Mouse (Mus musculus) yolk sac, embryonic 10.5 days (tissue): ENCODE data around the gene Timp3.

Experiments
- DNase-seq: peaks from one replicate; pipeline ENCODE4 v3.0.0-alpha.2; 2017; ENCODE audit warnings: low spot score

Timp3 gene

GRCm38 (mm10) chr10:86328691-86329090, 28.5 kb downstream of the Timp3 start:
- no peak for DNase-seq

DNA sequence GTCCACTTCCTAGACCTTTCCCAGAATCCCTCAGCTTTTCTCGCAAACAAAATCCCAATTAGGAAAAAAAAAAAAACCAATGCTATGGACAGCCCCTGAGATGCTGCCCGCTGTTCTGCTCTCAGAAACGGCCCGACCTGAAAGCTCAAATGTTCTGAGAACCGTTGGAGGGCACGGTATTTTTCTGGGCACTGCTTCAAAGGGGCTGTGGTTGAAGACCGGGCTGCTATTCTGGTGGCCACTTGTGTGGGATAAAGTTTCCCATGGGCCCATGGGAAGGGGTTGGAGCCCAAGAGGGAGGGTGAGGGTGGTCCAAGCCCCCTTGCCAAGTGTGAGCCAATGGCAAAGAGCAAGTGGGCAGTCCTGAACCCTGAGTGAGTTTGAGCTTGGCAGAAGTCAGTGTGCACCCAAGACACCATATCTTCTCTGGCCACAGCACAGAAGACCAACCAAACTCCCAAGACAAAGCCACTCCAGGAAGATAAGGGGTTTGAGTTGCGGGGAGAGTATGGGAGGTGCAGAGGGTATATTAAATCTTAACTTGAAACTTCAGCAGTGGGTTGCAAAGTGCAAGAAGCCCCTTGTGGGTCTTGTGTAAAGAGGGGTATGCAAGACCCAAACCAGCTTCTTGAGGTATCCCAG, 29.2 kb downstream of the Timp3 start:
- DNase-seq, result no peak

DNA sequence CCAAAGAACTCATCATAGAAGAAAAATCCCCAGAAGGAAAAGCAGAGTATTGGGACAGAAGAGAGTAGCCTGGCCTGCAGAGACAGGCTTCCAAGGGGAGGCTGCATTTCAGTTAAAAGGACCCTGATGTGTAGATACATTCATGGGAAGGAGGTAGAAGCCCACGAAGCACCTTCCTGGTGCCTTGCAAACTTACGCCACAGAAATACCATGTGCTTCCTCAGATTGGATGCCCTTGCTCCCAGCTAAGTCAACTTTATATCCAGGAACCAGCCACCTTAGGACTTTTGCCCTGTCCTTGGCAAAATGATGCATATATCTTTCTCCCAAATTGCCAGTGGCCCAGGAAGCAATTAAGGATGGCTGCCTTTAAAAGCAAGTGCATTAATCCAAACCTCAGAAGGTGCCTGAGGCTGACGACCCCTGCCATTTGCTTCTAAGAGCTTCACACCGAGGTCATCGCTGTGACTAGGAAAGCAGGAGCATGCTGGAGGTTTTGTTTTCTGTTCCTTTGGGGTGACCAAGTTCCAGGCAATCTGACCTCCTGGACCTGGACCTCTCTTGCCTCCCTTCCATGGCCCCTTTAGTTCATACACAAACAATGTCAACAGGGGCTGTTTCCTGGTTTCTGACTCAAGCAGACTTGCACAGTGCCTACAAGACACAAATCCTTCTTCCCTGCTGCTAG, 31.0 kb downstream of the Timp3 start:
- DNase-seq, result peak; percentile 40

DNA sequence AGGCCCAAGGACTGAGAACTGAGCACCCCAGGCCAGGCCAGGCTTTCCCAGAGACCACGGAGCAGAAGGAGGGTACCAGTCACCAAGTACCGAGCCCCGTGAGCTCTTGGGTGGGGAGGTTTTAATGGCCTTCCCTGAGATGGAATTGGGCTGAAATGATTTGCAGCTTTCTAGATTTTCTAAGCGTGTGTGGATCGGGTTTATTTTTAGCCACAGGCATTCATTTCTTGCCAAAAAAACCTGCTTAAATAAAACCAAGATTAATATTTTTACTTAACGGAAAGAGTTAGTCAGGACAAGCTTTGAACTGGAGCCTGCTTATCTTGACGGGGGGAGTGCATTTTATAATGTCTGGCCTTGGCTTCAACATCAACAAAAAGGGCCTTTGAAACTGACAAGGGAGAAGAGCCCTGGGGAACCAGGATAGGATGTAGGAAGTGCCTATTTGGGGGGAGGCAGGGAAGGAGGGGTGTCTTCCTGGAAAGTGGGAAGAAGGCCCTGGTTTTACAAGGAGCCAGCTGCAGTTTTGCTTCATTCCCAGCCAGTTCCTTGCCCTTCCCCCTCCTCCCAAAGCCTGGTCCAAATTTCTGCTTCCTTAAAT, 31.6 kb downstream of the Timp3 start:
- no peak for DNase-seq

DNA sequence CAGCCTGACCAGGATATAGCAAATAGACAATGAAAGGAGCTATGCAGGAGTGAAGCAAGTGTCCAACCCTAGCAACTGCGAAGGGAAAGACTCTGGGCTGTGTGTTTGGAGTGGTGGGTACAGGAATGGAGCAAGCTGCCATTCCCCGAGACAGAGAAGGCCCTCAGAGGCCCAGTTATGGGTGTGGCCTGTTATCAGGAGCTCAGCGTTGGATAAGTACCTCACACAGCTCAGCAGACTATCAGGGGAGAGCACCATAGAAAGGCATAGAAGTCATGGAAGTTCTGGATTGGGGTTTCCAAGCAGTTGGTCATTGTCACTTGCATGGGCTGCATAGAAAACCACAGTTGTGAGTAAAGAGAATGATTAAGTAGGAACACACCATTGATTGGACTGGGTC, 32.8 kb downstream of the Timp3 start:
- no peak for DNase-seq

DNA sequence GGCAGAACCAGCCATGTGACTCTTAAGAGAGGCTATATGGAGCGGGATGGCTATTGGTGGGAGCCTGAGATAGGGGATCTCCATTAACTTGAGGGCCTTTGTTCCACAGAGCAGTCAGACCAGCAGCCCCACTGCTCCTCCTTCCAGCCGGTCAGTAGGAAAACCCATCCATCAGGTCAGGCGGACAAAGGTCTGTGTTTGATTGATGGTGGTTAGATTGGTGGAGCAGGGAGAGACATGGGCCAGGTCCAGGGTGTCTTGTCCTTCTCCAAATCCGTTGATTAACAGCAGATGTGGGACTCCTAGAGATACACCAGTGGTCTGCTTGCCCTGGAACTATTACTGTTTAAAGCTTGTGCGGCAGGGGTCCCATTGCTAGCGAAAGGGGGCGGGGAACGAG, 34.4 kb downstream of the Timp3 start:
- DNase-seq, result peak; percentile 57

GRCm38 (mm10) chr10:86336506-86336905, 36.3 kb downstream of the Timp3 start:
- DNase-seq, result no peak

- no peak for DNase-seq
These were observed 37.1 kb downstream of the Timp3 start for GRCm38 (mm10) chr10:86337239-86337638.

DNA sequence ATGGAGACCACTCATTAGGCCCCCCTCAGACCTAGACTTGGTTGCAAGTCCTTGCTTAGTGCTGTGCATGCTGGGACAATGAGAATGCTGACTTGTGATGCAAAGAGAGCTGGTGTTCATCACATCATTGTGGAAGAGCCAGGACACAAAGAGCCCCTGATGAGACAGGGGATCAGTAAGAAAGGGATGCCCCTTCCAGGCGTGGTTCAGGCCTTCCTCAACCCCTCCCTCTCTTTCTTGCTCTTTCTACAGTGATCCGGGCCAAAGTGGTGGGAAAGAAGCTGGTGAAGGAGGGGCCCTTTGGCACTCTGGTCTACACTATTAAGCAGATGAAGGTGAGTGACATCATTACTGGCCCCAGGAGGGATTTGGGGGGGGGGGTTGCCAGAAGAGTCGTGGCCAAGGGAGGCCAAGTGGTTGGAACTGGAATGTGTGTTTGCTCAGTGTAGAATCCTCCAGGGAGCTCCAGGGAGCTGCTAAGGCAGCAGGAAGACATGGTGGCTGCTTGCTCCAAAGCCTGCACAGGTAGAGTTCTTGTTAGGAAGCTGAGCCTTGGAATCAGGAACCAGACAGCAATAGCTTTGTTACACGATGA, 38.0 kb downstream of the Timp3 start:
- DNase-seq, result no peak

DNA sequence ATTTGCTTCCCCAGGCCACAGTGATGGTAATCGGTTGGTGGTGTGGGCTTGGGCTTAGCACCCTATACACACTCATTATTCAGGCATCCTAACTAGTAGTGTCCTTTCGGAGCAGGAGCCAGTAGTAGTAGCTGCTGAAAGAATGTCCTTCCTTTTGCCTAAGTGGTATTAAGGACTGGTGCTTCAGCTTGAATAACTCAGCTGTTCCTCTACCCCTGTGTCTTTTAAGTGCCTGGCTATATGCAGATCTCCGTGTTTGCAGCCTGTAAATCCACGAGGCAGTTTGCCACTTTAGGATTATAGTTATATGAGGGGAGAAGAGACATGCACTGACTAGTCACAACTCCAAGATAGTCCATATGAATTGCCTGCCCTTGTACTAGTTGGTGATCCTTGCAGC, 38.9 kb downstream of the Timp3 start:
- no peak for DNase-seq

- DNase-seq, result peak; percentile 27
These were observed 39.6 kb downstream of the Timp3 start for GRCm38 (mm10) chr10:86339649-86340379.

GRCm38 (mm10) chr10:86340421-86340820, 40.2 kb downstream of the Timp3 start:
- no peak for DNase-seq

DNA sequence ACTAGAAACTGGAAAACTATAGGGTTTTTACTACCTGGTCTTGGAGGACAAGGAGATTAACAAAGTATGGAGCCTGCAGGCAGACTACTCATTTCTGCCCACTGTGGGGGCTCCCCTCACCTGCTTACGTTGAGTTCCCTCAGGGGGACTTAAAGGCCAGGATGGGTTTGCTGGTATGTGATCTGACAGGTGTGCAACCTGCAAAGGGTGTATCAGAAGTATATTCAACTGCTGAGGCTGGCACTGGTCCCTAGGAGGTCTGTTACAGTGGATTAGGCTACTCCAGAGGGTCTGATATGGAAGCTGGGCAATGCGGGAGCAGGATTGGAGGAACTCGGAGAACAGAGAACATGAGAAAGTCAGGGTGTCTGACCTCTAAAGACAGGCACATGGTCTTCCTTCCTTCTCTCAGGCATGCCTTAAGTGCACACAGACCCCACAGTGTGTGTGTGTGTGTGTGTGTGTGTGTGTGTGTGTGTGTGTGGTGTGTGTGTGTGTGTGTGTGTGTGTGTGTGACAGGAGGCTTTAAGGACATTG, 40.9 kb downstream of the Timp3 start:
- DNase-seq, result no peak

DNA sequence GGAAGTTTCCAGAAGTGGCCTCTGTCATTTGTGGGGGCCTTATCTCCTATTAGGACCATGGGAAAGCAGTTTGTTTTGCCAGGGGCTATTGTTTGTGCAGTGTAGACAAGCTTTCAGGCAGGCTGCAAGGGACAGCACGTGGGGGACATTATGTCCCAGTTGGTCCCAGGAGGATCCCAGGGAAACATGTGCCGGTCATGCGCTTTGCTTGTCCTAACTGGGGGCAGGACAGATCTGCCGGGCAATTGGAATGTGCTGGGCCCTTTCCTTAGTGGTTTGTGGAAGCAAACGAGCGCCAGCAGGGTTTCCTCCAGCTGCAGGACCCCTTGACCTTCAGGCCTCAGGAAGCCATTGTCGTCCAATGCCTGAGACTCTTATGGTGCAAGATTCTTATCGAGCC, 41.4 kb downstream of the Timp3 start:
- peak; percentile 68 for DNase-seq

DNA sequence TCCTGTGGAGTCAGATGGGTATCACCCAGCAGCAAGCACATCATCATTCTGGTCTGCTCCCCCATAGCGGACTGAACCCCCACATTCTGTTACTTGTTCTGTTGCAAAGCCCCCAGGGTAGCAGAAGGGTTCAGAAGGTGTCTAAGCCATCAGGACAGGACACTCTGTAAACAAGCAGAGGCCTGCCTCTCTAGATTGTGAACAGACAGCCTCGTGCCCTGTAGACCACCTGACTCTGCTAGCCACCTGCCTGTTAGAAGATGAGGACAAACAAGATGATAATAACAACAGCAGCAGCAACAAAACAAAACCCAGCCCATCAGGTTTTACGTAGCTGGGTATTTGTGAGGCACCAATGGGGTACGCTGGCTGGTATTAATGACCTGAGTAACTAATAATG, 42.0 kb downstream of the Timp3 start:
- DNase-seq, result peak; percentile 40

DNA sequence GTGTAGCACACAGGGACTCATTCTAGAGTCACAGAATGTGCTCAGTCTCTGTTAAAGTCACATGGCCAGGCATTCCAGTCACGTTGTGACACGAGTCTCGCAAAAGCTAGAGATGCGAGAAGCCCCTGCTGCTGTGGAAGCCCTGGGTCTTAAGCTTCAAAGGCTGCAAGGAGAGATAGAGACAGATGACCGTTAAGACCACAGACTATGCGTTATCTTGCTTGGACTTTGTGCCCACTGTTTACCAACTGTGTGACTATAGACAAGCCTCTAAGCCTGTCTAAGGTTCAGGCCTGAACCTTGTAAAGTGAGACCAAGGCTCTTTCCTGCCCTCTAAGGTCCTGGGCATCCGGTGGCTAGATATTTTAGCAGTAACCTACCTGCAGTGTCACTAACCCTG, 42.5 kb downstream of the Timp3 start:
- peak; percentile 76 for DNase-seq

DNA sequence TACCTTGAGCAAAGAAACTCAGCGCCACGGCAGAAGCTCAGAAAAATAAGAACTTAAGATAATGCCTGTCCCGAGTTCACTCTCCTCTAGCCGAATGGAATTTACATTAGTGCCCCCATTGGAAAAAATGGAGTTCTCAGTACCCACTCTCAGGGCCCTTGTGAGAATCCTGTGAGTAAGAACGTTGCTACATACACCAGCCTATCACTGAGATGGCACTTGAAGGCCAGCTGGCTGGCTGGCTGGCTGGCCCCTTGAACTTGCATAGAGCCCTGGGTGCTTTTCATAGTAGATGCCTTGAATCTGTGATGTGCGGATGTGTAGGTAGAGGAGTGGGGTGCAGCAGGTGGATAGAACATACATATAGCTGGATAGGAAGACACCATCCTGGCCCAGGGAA, 43.2 kb downstream of the Timp3 start:
- no peak for DNase-seq

- DNase-seq, result no peak
These were observed 43.8 kb downstream of the Timp3 start for GRCm38 (mm10) chr10:86343931-86344330.

GRCm38 (mm10) chr10:86344654-86345053, 44.5 kb downstream of the Timp3 start:
- no peak for DNase-seq

- DNase-seq, result no peak
These were observed 45.5 kb downstream of the Timp3 start for GRCm38 (mm10) chr10:86345645-86346044.

DNA sequence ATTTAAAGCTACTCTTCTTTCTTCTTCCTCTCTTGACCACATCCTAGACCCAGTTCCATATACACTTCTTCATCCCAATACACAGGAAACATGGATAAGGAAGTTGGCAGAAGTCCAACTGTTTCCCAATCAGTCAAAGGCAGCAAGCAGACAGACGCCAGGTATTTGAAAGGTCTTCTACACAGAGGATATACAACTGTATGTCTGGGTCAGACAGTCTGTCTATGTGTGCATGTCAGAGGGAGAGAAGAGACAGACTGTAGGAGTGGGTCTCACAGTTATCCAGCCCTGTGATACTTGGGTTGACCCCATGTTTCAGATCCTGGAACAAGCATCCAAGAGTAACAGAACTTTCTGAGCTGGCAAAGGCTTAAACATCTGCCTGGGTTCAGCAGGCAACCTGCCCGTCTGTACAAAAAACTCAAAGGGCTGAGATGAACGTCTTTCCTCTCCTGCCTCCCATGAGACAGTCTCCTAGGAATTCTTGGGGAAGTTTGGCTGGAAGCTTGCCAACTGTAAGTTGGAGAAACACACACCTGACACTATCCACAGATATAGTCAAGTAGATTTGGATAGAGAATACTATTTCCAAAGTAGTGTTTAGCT, 46.2 kb downstream of the Timp3 start:
- DNase-seq, result peak; percentile 38

DNA sequence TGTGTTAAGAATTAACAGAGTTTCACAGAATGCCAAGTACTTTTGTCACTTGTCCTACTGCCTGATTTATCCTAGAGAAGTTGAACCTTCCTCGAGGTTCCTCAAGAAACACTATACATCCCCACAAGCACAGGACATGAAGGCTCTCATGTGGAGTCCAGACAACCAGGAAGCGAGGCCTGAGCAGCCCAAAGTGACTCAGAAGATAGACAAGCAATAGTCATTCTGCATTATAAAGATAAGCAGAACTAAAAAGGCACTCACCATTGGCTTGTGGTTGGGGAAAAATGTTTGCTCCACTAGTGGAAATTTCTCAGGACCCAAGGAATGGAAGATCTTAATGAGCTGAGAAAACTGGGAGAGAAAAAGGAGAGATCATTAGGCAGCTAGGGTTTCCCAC, 51.1 kb downstream of the Timp3 start:
- DNase-seq, result no peak
